Mouse (Mus musculus) small intestine, adult 2 months (tissue): Measurements from ENCODE around the gene Atp7b.

Experiments
- CTCF ChIP-seq: fragments of 200-500 bp; IDR thresholded peaks from 2 replicates; pipeline ENCODE4 v1.5.1; 2012; ENCODE audit warnings: low read depth, mild to moderate bottlenecking, control low read depth, inconsistent platforms, low read length, moderate library complexity, mixed read lengths; ENCODE audit not compliant: insufficient replicate concordance, insufficient read length; ENCODE audit errors: extremely low read depth
- POLR2A ChIP-seq: fragments of 200-500 bp; IDR thresholded peaks from 2 replicates; pipeline ENCODE4 v1.6.1; 2012; ENCODE audit warnings: low read depth, mild to moderate bottlenecking, control low read depth, inconsistent platforms, low read length, moderate library complexity

- no peak for TF ChIP-seq CTCF
- no peak for TF ChIP-seq POLR2A
These were observed 20.5 kb downstream of the Atp7b start for GRCm38 (mm10) chr8:22039468-22040152.
